Mouse (Mus musculus) lung, embryonic 16.5 days (tissue): ENCODE results near the gene Gigyf1. TPM values are rescaled to one million over a fixed set of nuclear protein-coding genes. Genes with fewer than 3 reads are reported as not detected.

Experiments used
- ATAC-seq: fragments of 200-750 bp; cut with Nextera tagmentation; 2 replicates; pipeline ENCODE4 v1.8.0; 2017; ENCODE audit warnings: low read depth, mild to moderate bottlenecking, moderate library complexity
- H3K27ac ChIP-seq: fragments of 300-500 bp; sonication (generic); 2 replicates; pipeline ENCODE4 v1.5.1; 2014; ENCODE audit warnings: mild to moderate bottlenecking, control low read depth, low read length
- H3K27me3 ChIP-seq: fragments of 300-500 bp; sonication (generic); 2 replicates; pipeline ENCODE4 v1.6.1; 2014; ENCODE audit warnings: low read depth, low read length, mixed read lengths; ENCODE audit not compliant: control insufficient read depth, insufficient read depth
- H3K36me3 ChIP-seq: fragments of 300-500 bp; sonication (generic); 2 replicates; pipeline ENCODE4 v1.6.1; 2014; ENCODE audit warnings: low read length; ENCODE audit not compliant: control insufficient read depth, insufficient read depth
- H3K4me1 ChIP-seq: fragments of 300-500 bp; sonication (generic); replicated peaks from 2 replicates; pipeline ENCODE4 v1.6.1; 2014; ENCODE audit warnings: low read length, mixed read lengths; ENCODE audit not compliant: control insufficient read depth, insufficient read depth
- H3K4me2 ChIP-seq: fragments of 300-500 bp; sonication (generic); 2 replicates; pipeline ENCODE4 v1.6.1; 2014; ENCODE audit warnings: low read depth, low read length, control low read depth
- H3K4me3 ChIP-seq: fragments of 300-500 bp; sonication (generic); 2 replicates; pipeline ENCODE4 v1.5.1; 2014; ENCODE audit warnings: mild to moderate bottlenecking, low read length, control low read depth
- H3K9ac ChIP-seq: fragments of 300-500 bp; sonication (generic); 2 replicates; pipeline ENCODE4 v1.6.1; 2014; ENCODE audit warnings: low read length, control low read depth
- H3K9me3 ChIP-seq: fragments of 300-500 bp; sonication (generic); 2 replicates; pipeline ENCODE4 v1.6.1; 2016; ENCODE audit warnings: low read length; ENCODE audit not compliant: control insufficient read depth
- WGBS: fragments of 180-500 bp; shearing (Covaris S2); extraction: QIAGEN DNeasy Blood & Tissue Kit; methylation state at CpG from one replicate; pipeline ENCODE4 v1.1.7; 2014; 5-methylcytosine and 5-hydroxymethylcytosine counted together
- polyA plus RNA-seq: library from polyadenylated mRNA; unstranded; fragments of >200 nt; fragmentation: Nextera tagmentation; extraction: Ambion mirVana; gene quantifications from 2 replicates; pipeline ENCODE4 v1.2.1, GENCODE M21; 2015

The Gigyf1 gene
- polyA plus RNA-seq, 1 experiment from 2014 or later, result 10.7 TPM

- H3K9me3 ChIP-seq, result no peaks in the 10 kb centered on the region
- H3K4me2 ChIP-seq, result no peak overlapping the region
- no peak for ATAC-seq
- 78% methylated on average over 13 of the region's 13 CpGs for WGBS
- H3K36me3 ChIP-seq, result peaks cover 90% of the 10 kb centered on the region
- peaks cover 4% of the 10 kb centered on the region for H3K4me1 ChIP-seq
- no peak overlapping the region for H3K4me3 ChIP-seq
- no peak overlapping the region for H3K27ac ChIP-seq
- no peak overlapping the region for H3K9ac ChIP-seq
- H3K27me3 ChIP-seq, result no peaks in the 10 kb centered on the region
These were observed 6.3 kb downstream of the Gigyf1 start for GRCm38 (mm10) chr5:137524671-137525070.

- ATAC-seq, result no peak
- Histone ChIP-seq H3K9me3 (no peaks in the 10 kb centered on the region), H3K4me1 (peaks cover 13% of the 10 kb centered on the region), H3K4me2 (no peak overlapping the region), H3K9ac (no peak overlapping the region), H3K4me3 (no peak overlapping the region), H3K27me3 (no peaks in the 10 kb centered on the region), H3K27ac (no peak overlapping the region), H3K36me3 (peaks cover 85% of the 10 kb centered on the region)
- 71% methylated on average over 16 of the region's 16 CpGs for WGBS
These were observed 7.2 kb downstream of the Gigyf1 start for GRCm38 (mm10) chr5:137525511-137525910.

- 48% methylated on average over 16 of the region's 16 CpGs for WGBS
- Histone ChIP-seq H3K36me3 (peaks cover 77% of the 10 kb centered on the region), H3K9me3 (no peaks in the 10 kb centered on the region), H3K4me3 (no peak overlapping the region), H3K27me3 (no peaks in the 10 kb centered on the region), H3K4me2 (no peak overlapping the region), H3K9ac (no peak overlapping the region), H3K27ac (peak overlapping the region; percentile 36; the same call in 1 of the 2 replicates), H3K4me1 (peaks cover 17% of the 10 kb centered on the region)
- no peak for ATAC-seq
These were observed 8.0 kb downstream of the Gigyf1 start for GRCm38 (mm10) chr5:137526192-137526936.

- WGBS, result 62% methylated on average over 1 of the region's 1 CpGs
- Histone ChIP-seq H3K36me3 (peaks cover 66% of the 10 kb centered on the region), H3K9ac (no peak overlapping the region), H3K27ac (no peak overlapping the region), H3K27me3 (no peaks in the 10 kb centered on the region), H3K4me2 (no peak overlapping the region), H3K4me1 (peaks cover 17% of the 10 kb centered on the region), H3K9me3 (no peaks in the 10 kb centered on the region), H3K4me3 (no peak overlapping the region)
- no peak for ATAC-seq
These were observed 9.1 kb downstream of the Gigyf1 start for GRCm38 (mm10) chr5:137527413-137527812.

GRCm38 (mm10) chr5:137528247-137528968 lies 10.1 kb downstream of the Gigyf1 start:
- Histone ChIP-seq H3K27ac (no peak overlapping the region), H3K27me3 (no peaks in the 10 kb centered on the region), H3K4me3 (no peak overlapping the region), H3K4me1 (peaks cover 17% of the 10 kb centered on the region), H3K9ac (no peak overlapping the region), H3K9me3 (no peaks in the 10 kb centered on the region), H3K4me2 (no peak overlapping the region), H3K36me3 (peaks cover 56% of the 10 kb centered on the region)
- WGBS, result 78% methylated on average over 22 of the region's 22 CpGs
- no peak for ATAC-seq

GRCm38 (mm10) chr5:137529221-137529995 lies 11.1 kb downstream of the Gigyf1 start:
- Histone ChIP-seq H3K36me3 (peaks cover 46% of the 10 kb centered on the region), H3K4me3 (no peak overlapping the region), H3K4me2 (no peak overlapping the region), H3K27me3 (no peaks in the 10 kb centered on the region), H3K4me1 (peaks cover 17% of the 10 kb centered on the region), H3K9ac (no peak overlapping the region), H3K27ac (no peak overlapping the region), H3K9me3 (no peaks in the 10 kb centered on the region)
- no peak for ATAC-seq
- 74% methylated on average over 15 of the region's 15 CpGs for WGBS

- peaks cover 17% of the 10 kb centered on the region for H3K4me1 ChIP-seq
- H3K4me3 ChIP-seq, result peak overlapping the region; percentile 87
- H3K36me3 ChIP-seq, result peaks cover 40% of the 10 kb centered on the region
- H3K9me3 ChIP-seq, result no peaks in the 10 kb centered on the region
- H3K9ac ChIP-seq, result peak overlapping the region; percentile 91
- H3K4me2 ChIP-seq, result peak overlapping the region; percentile 84
- H3K27me3 ChIP-seq, result no peaks in the 10 kb centered on the region
- 69% methylated on average over 8 of the region's 8 CpGs for WGBS
- H3K27ac ChIP-seq, result peak overlapping the region; percentile 96
- ATAC-seq, result no peak
These were observed 11.7 kb downstream of the Gigyf1 start for GRCm38 (mm10) chr5:137530075-137530474.

GRCm38 (mm10) chr5:137530588-137531413 lies 12.5 kb downstream of the Gigyf1 start:
- Histone ChIP-seq H3K9ac (peak overlapping the region; percentile 91), H3K27ac (peak overlapping the region; percentile 96), H3K27me3 (no peaks in the 10 kb centered on the region), H3K4me2 (peak overlapping the region; percentile 84), H3K36me3 (peaks cover 33% of the 10 kb centered on the region), H3K9me3 (no peaks in the 10 kb centered on the region), H3K4me1 (peaks cover 17% of the 10 kb centered on the region), H3K4me3 (peak overlapping the region; percentile 87)
- ATAC-seq, result peak; percentile 53
- WGBS, result under 1% methylated on average over 43 of the region's 46 CpGs
